Mouse (Mus musculus) left cerebral cortex, postnatal 36 days (tissue): Measurements from ENCODE around the gene Olfr130. TPM values are rescaled to one million over a fixed set of nuclear protein-coding genes. Genes with fewer than 3 reads are reported as not detected.

Experiments used
- DNase-seq, 2 experiments: peaks; one replicate each; pipeline ENCODE4 v3.0.0; 2021 to 2022; ENCODE audit warnings: low spot score in 2 of 2, mixed read lengths in 1 of 2
- intact Hi-C: fragments of 180-260 bp; cut with DNase I; formaldehyde crosslinking; loops from one replicate; pipeline ENCODE4 v1.15.1; 2025
- total RNA-seq, 2 experiments: library from RNA; stranded (reverse); gene quantifications; 2 replicates each; pipeline ENCODE4 v1.2.3; 2021

The Olfr130 gene
- not detected for total RNA-seq

GRCm38 (mm10) chr17:38063621-38064020, at the start of gene Olfr130:
Gene Olfr130, plus strand, starts transcription at chr17:38063921.
- DNase-seq: no peak
- intact Hi-C loops: no loop called here

- DNase-seq: no peak
- intact Hi-C loops: no loop called here
Measured at GRCm38 (mm10) chr17:38016341-38016740, 47.4 kb upstream of the Olfr130 start.

GRCm38 (mm10) chr17:38026297-38026696, 37.4 kb upstream of the Olfr130 start:
- intact Hi-C loops: no loop called here
- no peak for DNase-seq

- intact Hi-C loops: no loop called here
- no peak for DNase-seq
Measured at GRCm38 (mm10) chr17:38059979-38060378, 3.7 kb upstream of the Olfr130 start, which contains the start of gene Olfr129. Gene Olfr129, minus strand, starts transcription at chr17:38060079.

DNA sequence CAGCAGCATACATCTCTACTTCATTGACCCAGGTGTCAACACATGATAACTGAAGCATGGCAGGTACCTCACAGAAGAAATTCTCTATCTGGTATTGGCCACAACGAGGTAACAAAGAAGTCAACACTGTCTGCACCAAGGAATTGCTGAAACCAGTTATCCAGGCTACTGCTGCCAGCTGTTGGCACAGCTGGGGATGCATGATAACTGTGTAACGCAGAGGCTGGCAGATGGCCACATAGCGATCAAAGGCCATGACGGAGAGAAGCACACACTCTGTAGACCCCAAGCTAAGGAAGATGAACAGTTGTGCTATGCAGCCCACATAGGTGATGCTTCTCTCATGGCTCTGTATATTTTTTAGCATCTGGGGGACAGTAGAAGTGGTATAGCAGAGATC, 18.6 kb downstream of the Olfr130 start:
- no peak for DNase-seq
- intact Hi-C loops: no loop called here

- DNase-seq: no peak
- intact Hi-C loops: no loop called here
Measured at GRCm38 (mm10) chr17:38088593-38088992, 24.9 kb downstream of the Olfr130 start, which contains the start of gene Olfr131. Gene Olfr131, minus strand, starts transcription at chr17:38088693.

Other genes starting within 250 kb of the Olfr130 start
- gene Olfr125, start 231.0 kb upstream of the Olfr130 start, total RNA-seq: not detected
- not detected for gene Olfr126, start 216.4 kb upstream of the Olfr130 start, total RNA-seq
- gene Olfr127, start 163.5 kb upstream of the Olfr130 start, total RNA-seq: not detected
- gene Olfr128, start 143.4 kb upstream of the Olfr130 start, total RNA-seq: not detected
- not detected for gene Olfr761, start 110.8 kb upstream of the Olfr130 start, total RNA-seq
- not detected for gene Olfr129, start 3.8 kb upstream of the Olfr130 start, total RNA-seq
- not detected for gene Olfr131, start 24.8 kb downstream of the Olfr130 start, total RNA-seq
- gene Olfr132, start 70.6 kb downstream of the Olfr130 start, total RNA-seq: not detected
- not detected for gene Olfr133, start 81.4 kb downstream of the Olfr130 start, total RNA-seq
- not detected for gene Olfr134, start 107.5 kb downstream of the Olfr130 start, total RNA-seq
- gene Olfr135, start 140.4 kb downstream of the Olfr130 start, total RNA-seq: not detected
- not detected for gene Olfr138, start 197.1 kb downstream of the Olfr130 start, total RNA-seq
- not detected for gene Olfr137, start 243.6 kb downstream of the Olfr130 start, total RNA-seq